Mouse (Mus musculus) ovary, postnatal 10 days (tissue): ENCODE data around the gene Tnfaip8l1.
A peak's percentile ranks its signal among the peaks of the same experiment; 100 is the strongest.

Experiments used
- DNase-seq: peaks from one replicate; pipeline ENCODE4 v3.0.0; 2022; ENCODE audit warnings: low spot score

The Tnfaip8l1 gene

GRCm38 (mm10) chr17:56162231-56162774 is at the start of gene Tnfaip8l1:
Gene Tnfaip8l1, plus strand, starts transcription at chr17:56162477.
- peak; percentile 75 for DNase-seq

DNA sequence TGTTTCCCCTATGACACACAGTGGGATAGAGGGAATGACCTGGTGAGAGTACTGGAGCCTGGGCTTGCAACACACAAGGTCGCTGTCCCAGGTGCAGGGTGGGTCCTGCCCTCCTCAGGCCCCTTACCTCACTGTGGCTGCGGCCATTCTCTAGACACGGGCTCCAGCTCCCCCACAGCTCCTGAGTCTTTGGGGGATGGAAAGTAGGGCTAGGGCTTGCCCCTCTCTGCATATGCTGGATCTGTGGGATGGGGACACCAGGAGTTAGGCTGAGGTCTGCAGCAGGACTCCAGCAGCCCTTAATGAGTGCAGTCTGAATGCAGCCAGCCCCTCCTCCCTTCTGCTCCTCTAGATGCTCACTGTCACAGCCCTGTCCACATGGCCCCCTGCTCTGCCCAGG is 49.5 kb upstream of the Tnfaip8l1 start:
- no peak for DNase-seq

DNA sequence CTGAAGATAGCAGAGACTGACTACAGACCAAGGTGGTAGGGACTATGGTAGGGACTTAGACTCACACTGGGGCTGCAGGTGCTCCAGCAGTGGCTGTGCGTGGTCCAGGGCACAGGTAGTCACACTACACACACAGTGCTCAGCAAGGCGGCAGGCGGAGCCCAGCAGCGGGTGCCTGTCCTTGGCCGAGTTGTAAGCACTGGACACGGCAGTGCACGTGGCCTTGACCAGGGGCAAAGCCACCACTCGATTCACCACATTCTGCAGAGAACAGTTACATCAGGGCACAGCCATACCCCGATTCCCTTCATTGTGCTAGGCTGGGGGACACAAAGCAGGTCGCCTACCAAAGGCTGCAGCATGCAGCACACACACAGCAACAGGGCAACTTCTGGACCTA is 46.1 kb upstream of the Tnfaip8l1 start:
- no peak for DNase-seq

DNA sequence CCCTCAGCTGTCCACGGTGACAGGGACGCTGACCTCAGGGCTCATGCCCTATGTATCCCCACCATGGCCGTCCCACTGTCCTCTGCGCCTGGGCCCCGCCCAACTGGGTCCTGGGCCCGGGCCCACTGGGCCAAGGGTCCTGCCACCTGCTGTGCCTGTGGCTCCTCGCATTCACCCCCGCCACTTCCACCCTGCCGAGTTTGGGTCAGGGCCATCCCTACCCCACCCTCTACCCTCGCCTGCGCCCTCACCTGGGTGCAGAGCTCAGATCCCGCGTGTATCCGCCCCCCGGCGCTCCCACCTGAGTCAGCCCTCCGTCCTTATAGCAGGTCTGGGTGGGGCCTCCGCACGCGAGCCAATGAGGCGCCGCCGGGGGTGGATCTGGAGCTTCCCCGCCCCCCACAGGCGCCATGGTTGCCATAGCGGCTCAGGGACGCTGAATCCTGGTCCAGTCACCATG is 45.0 kb upstream of the Tnfaip8l1 start, which contains the start of gene Plin5:
Gene Plin5, minus strand, starts transcription at position 346 of the 460 bp plus-strand sequence.
- DNase-seq: no peak

GRCm38 (mm10) chr17:56119431-56119830 is 42.8 kb upstream of the Tnfaip8l1 start:
- no peak for DNase-seq

DNA sequence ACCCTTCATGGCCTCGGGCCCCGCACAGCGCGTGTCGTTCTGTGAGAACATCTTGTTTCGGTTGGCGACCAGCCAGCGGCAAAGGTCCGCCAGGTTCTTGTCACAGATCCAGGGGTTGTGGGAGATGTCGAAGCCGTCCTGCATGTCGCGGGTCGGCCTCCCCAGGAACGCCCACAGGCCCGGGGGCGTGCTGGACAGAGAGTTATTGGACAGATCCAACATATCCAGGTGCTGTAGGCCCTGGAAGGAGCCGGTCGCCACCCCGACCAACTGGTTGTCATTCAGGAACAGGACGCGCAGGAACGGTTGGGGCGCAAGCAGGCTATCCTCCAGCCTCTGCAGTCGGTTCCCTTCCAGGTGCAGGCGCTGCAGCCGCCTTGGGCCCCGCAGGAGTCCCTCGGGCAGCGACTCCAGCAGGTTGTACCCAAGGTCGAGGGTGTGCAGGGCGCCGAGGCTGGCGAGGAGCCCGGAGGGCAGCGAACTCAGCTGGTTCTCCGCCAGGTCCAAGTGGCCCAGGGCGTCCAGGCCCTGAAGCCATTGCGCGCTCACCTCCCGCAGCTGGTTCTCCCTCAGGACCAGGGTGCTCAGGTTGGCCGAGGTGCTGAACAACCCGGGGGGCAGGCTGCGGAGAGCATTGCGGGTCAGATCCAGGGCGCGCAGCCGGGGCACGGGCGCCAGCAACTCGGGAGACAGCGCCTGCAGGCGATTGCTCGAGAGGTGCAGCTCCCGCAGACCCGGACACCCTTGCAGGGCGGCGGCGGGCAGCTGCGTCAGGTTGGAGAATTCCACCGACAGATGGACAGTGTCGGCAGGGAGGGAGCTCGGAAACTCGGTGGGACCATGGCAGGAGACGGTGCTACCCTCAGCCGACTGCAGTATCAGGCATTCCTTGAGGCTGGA is 42.0 kb upstream of the Tnfaip8l1 start:
- DNase-seq: no peak

DNA sequence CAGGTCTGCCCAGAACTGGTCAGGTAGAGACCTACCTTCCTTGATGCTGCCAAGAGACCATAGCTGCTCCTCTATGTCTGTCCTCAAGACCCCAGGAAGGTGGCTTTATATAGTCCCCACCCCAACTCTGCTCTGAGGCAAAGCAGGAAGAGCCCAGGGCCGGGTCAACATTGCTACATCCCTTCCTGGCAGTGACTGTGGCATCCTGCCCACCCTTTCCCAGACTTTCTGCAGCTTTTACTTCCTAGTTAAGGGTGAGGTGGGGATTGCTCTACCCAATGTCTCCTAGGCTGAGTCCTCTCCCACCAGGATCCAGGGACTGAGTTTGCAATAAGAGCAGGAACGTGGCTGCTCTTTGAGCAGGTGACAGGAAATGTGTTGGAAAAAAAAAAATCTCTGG is 40.5 kb upstream of the Tnfaip8l1 start, which contains the start of gene Lrg1:
Gene Lrg1, minus strand, starts transcription at position 176 of the 400 bp plus-strand sequence.
- no peak for DNase-seq

- no peak for DNase-seq
Observed at GRCm38 (mm10) chr17:56123161-56123560, 39.1 kb upstream of the Tnfaip8l1 start.

DNA sequence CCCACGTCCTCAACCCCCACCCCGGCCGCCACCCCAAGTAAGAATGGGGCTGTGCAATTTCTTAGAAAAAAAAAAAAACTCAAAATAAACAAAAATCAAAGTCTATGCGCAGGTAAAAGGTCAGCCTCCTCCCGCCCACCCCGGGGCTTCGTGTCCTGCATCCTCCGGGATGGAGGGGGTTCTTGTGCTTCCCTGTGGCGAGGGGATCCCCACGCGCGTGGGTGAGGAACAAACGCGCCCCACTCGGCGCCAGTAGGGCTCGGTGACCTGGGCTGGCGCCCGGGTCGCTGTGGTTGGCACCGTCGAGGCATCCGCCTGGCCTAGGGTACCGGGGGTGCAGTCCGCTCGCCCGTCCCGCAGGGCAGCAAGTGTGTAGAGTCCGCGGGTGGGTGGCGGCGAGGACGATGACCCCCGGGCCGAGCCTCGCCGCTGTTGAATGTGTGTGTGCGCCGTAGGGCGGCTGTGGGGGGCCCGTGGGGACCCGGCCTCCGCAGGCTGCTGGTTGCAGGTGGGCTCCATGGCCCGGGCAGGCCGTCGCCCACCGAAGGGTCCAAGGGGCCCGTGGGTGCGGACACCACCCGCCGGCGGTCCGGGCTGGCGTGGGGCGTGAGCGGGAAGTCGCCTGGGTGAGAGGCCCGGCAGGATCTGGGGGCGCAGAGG is 38.5 kb upstream of the Tnfaip8l1 start:
- no peak for DNase-seq

DNA sequence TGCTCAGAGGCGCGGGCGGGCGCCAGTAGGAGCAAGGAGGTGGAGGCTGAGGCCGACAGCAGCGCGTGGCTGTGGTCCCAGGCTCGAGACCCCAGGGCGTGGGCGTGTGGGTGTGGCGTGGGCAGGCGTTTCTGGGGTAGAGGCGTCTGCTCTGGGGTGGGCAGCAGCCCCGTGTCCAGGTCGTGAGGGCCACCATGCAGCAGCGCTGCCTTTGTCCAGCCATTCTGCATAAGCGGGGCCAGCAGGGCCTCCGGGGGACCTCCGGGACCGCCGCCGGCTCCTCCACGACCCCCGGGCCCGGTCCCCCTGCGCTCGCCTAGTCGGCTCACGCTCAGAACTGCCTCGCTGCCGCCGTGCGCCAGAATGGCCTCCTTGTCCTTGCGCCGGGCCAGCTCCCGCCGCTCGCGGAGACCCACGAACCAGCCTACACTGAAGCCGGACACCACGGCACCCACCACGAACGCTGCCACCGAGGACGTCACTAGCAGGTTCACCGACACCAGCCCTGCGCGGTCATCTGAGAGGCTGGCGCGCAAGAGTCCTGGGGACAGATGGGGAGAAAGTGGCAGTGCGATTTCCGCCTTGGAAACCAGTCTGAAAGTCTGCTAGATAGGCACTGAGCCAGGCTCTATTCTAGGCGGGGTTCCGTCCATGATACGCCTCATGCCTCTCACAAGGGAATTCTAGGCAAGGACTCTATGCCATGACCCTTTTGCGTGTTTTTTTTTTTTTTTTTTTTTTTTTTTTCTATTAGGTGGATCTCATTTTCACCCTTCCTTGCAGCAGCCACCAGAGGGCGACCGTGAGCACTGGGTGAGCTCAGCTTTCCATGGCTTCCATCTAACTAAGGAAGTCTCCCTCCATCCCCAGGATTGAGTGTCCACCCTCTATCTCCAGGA is 37.7 kb upstream of the Tnfaip8l1 start:
- no peak for DNase-seq

- no peak for DNase-seq
Observed at GRCm38 (mm10) chr17:56125276-56125630, 37.0 kb upstream of the Tnfaip8l1 start.

GRCm38 (mm10) chr17:56126175-56126574 is 36.1 kb upstream of the Tnfaip8l1 start:
- no peak for DNase-seq

GRCm38 (mm10) chr17:56128246-56128645 is 34.0 kb upstream of the Tnfaip8l1 start:
- DNase-seq: no peak

GRCm38 (mm10) chr17:56131136-56131535 is 31.1 kb upstream of the Tnfaip8l1 start:
- DNase-seq: no peak

DNA sequence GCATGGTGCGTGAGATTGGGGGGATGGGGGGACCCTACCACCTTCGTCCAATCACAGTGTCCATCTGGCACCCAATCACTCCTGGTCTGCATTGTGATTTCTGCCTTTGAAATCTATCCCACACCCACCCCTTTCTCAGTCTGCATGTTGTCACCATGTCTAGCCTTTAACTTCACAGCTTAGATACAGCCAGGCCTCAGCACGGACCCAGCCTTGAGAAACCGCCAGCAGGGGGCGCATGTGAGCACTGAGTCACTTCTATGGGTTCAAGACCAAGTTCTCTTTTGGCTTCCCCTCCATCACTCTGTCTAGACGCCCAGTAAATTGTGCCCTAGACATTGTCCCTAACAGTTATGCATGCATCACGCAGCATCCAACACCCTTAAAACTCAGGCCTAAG is 30.5 kb upstream of the Tnfaip8l1 start:
- no peak for DNase-seq

GRCm38 (mm10) chr17:56132661-56133060 is 29.6 kb upstream of the Tnfaip8l1 start:
- no peak for DNase-seq

GRCm38 (mm10) chr17:56133457-56134363 is 28.6 kb upstream of the Tnfaip8l1 start:
- no peak for DNase-seq

DNA sequence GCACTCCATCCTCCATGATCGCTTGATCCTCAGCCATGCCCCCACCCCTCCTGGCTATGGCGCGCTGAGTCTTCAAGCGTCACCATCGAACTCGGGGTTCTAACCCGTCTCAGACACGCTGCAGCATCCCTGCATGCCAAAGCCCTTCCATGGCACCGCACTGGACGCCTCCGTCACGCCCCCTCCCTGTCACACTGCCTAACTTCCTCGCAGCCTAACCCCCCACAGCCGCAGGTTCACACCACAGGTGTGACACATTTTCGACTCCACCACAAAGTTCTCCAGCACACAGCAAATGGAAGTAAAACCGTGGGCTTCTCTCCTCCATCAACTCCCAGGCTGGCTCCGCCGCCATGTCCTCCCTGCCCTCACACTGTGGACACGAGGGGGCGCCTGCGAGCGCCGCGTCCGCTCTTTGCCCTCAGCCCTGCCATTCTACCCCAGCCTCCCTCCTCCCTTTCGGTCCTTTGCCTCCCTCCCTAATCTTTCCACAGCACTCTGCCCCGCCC is 27.8 kb upstream of the Tnfaip8l1 start:
- DNase-seq: no peak

DNA sequence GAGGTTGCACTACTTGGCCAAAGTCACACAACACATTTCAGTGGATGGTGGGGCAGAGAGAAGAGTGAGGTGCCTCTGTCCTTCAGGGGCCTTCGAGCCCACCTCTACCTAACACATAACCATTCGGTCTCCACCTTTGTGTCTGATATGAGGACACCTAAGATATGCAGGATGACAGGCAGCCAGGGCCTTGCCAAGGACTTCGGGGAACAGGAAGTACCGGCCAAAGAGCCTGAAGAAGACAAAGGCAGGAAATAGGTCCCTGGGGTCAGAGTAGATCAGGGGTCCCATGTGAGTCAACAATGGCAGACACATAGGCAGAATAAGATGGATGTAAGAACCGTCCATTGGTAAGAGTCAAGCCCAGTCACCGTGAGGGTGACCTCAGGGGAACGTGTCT is 25.7 kb upstream of the Tnfaip8l1 start:
- no peak for DNase-seq

GRCm38 (mm10) chr17:56137839-56138613 is 24.3 kb upstream of the Tnfaip8l1 start:
- DNase-seq: no peak
